Mouse (Mus musculus) embryonic stem cell, embryonic (primary cell): ENCODE measurements at regions not wholly inside any gene's neighbourhood (a gene's known extent, or its start where the extent isn't known, plus 50 kb on each side); places are given as distances from the start of the nearest gene placed in this dataset.

Experiments used
- CTCF ChIA-PET, 4 experiments: fragments of 300-600 bp in 2 of 4; fragments of 350-600 bp in 2 of 4; sonication (Branson Sonifier 250); formaldehyde crosslinking; loops; one replicate each; lab custom pipeline; 2022; ENCODE audit warnings: inconsistent platforms in 2 of 4; lab: Charles Lee
- POLR2A ChIA-PET, 4 experiments: fragments of 300-600 bp in 2 of 4; fragments of 350-600 bp in 2 of 4; sonication (Branson Sonifier 250); formaldehyde crosslinking; loops; one replicate each; lab custom pipeline; 2022; ENCODE audit warnings: antibody characterized with exemption in 4 of 4, inconsistent platforms in 1 of 4; lab: Charles Lee

GRCm38 (mm10) chr4:47698514-47698913 lies 224.1 kb downstream of the Sec61b start:
- POLR2A ChIA-PET, result no interaction called here

GRCm38 (mm10) chr4:47698926-47699325 lies 224.5 kb downstream of the Sec61b start:
- ChIA-PET CTCF (no interaction called here), POLR2A (interaction anchor here in 2 of 4 experiments (0.6 to 1.1 kb wide), 2 partner anchors 9 to 518 kb away, joined by 3 to 4 read pairs; no protein-coding TSS in a partner anchor)

More at GRCm38 (mm10) chr4:47698514-47698913, 224.1 kb downstream of the Sec61b start:
- CTCF ChIA-PET, result no interaction called here

GRCm38 (mm10) chr4:47703501-47703900 lies 229.0 kb downstream of the Sec61b start:
- CTCF ChIA-PET, result no interaction called here
- POLR2A ChIA-PET, result no interaction called here

GRCm38 (mm10) chr4:47704607-47705006 lies 230.1 kb downstream of the Sec61b start:
- POLR2A ChIA-PET, result no interaction called here
- CTCF ChIA-PET, result no interaction called here

GRCm38 (mm10) chr4:47707966-47708365 lies 233.5 kb downstream of the Sec61b start:
- CTCF ChIA-PET, result no interaction called here
- POLR2A ChIA-PET, result interaction anchor here in 1 of 4 experiments (0.9 kb wide), 1 partner anchor 9 kb away, joined by 3 read pairs; no protein-coding TSS in a partner anchor

- CTCF ChIA-PET, result no interaction called here
- POLR2A ChIA-PET, result no interaction called here
Measured at GRCm38 (mm10) chr4:47713387-47713786, 238.9 kb downstream of the Sec61b start.

GRCm38 (mm10) chr4:47724331-47725004 lies 250.0 kb downstream of the Sec61b start:
- POLR2A ChIA-PET, result interaction anchor here in 1 of 4 experiments (0.6 to 1.1 kb wide), 2 partner anchors 13 to 748 kb away, joined by 3 read pairs; no protein-coding TSS in a partner anchor

GRCm38 (mm10) chr4:47725005-47725340 lies 250.5 kb downstream of the Sec61b start:
- ChIA-PET CTCF (interaction anchor here in 1 of 4 experiments (1.3 kb wide), 1 partner anchor 223 kb away, joined by 3 read pairs; no protein-coding TSS in a partner anchor), POLR2A (no interaction called here)

More at GRCm38 (mm10) chr4:47724331-47725004, 250.0 kb downstream of the Sec61b start:
- CTCF ChIA-PET, result interaction anchor here in 1 of 4 experiments (1.3 kb wide), 1 partner anchor 222 kb away, joined by 3 read pairs; no protein-coding TSS in a partner anchor

GRCm38 (mm10) chr4:47746498-47747190 lies 272.2 kb downstream of the Sec61b start:
- CTCF ChIA-PET, result no interaction called here
- POLR2A ChIA-PET, result no interaction called here

- ChIA-PET CTCF (no interaction called here), POLR2A (no interaction called here)
Measured at GRCm38 (mm10) chr4:47772230-47772920, 272.6 kb upstream of the Nr4a3 start.

- ChIA-PET POLR2A (no interaction called here), CTCF (no interaction called here)
Measured at GRCm38 (mm10) chr4:47774664-47775063, 270.3 kb upstream of the Nr4a3 start.

GRCm38 (mm10) chr4:47781039-47781438 lies 263.9 kb upstream of the Nr4a3 start:
- ChIA-PET CTCF (no interaction called here), POLR2A (interaction anchor here in 1 of 4 experiments (0.6 kb wide), 1 partner anchor 279 kb away, joined by 3 read pairs; no protein-coding TSS in a partner anchor)

GRCm38 (mm10) chr4:47796977-47797376 lies 248.0 kb upstream of the Nr4a3 start:
- ChIA-PET CTCF (no interaction called here), POLR2A (no interaction called here)

GRCm38 (mm10) chr4:47799165-47799564 lies 245.8 kb upstream of the Nr4a3 start:
- ChIA-PET POLR2A (interaction anchor here in 1 of 4 experiments (0.9 kb wide), 1 partner anchor 9 kb away, joined by 3 read pairs; no protein-coding TSS in a partner anchor), CTCF (no interaction called here)

GRCm38 (mm10) chr4:47803111-47803510 lies 241.8 kb upstream of the Nr4a3 start:
- ChIA-PET CTCF (interaction anchor here in 1 of 4 experiments (0.7 kb wide), 1 partner anchor 410 kb away, joined by 4 read pairs; no protein-coding TSS in a partner anchor), POLR2A (no interaction called here)

GRCm38 (mm10) chr4:47807877-47808276 lies 237.1 kb upstream of the Nr4a3 start:
- CTCF ChIA-PET, result interaction anchor here in 2 of 4 experiments (0.6 to 0.9 kb wide), 4 partner anchors 306 to 1150 kb away, joined by 3 to 5 read pairs (median 4); no protein-coding TSS in a partner anchor
- POLR2A ChIA-PET, result interaction anchor here in 1 of 4 experiments (0.6 to 0.9 kb wide), 3 partner anchors 9 to 759 kb away, joined by 3 read pairs; no protein-coding TSS in a partner anchor

- ChIA-PET POLR2A (interaction anchor here in 1 of 4 experiments (0.9 kb wide), 1 partner anchor 15 kb away, joined by 6 read pairs; no protein-coding TSS in a partner anchor), CTCF (no interaction called here)
Measured at GRCm38 (mm10) chr4:47814030-47814429, 230.9 kb upstream of the Nr4a3 start.

- CTCF ChIA-PET, result interaction anchor here in 1 of 4 experiments (0.6 kb wide), 1 partner anchor 578 kb away, joined by 3 read pairs; no protein-coding TSS in a partner anchor
Measured at GRCm38 (mm10) chr4:47818371-47819159, 226.4 kb upstream of the Nr4a3 start.

More at GRCm38 (mm10) chr4:47818371-47819159, 226.4 kb upstream of the Nr4a3 start:
- POLR2A ChIA-PET, result no interaction called here
